Mouse (Mus musculus): ENCODE results near the gene Ppp4r1. TPM values are rescaled to one million over a fixed set of nuclear protein-coding genes. Genes with fewer than 3 reads are reported as not detected.

Gene Ppp4r1
- polyA plus RNA-seq, 1 experiment from 2014 or later: 8.0 TPM

DNA sequence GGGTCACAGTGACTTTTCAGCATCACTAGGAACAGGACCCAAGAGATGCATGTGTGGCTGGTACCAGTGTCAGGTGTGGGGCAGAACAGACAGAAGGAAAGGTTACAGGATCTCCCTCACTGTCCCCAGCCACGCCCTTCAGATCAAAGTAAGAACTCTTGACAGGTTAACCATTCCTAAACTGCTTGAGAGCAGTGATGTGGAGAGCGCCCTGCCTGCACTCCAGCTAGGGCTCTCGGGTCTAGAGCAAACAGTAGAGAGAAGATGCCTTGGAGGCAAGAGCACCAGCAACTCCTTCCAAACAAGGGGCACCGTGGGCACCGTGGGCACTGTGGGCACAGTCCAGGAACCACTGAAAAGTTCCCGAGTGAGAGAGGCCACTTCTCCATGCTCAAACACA is 71.0 kb downstream of the Ppp4r1 start:
- H3K9me3 ChIP-seq (ENCODE audit: low read length): no peaks in the 10 kb centered on the region

DNA sequence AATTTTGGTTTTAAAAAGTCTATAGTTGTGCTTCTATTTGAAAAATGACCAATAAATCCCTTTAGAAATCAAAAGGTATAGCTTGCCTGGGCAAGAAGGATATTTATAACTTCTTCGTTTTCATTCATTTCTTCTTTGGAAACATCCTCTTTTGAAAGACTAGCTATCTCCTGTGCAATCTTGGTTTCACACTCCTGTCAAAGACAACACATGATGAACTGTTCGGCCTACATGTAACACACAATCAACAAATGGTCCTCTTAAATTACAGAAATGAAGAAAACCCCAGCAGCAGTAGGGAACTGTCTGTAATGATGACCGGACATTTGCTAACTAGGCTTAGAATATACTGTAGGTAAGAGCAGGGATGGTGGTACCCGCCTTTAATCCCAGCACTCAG is 71.6 kb downstream of the Ppp4r1 start:
- Histone ChIP-seq H3K27me3 (ENCODE audit: insufficient read depth, low read length) (no peaks in the 10 kb centered on the region), H3K9me3 (ENCODE audit: low read length) (no peaks in the 10 kb centered on the region), H3K4me1 (ENCODE audit: insufficient read depth) (no peaks in the 10 kb centered on the region), H3K9ac (replicated peaks) (no peak overlapping the region), H3K27ac (ENCODE audit: low read depth) (peak overlapping the region; percentile 71), H3K4me2 (ENCODE audit: low read depth, low read length) (no peak overlapping the region), H3K4me3 (ENCODE audit: low read depth, low read length) (no peak overlapping the region), H3K36me3 (replicated peaks; ENCODE audit: insufficient read depth, low read length) (peaks cover 67% of the 10 kb centered on the region)
- DNase-seq: no peak
- no peak for TF ChIP-seq CTCF (IDR thresholded peaks at IDR 0.05; ENCODE audit: low read depth)
- ATAC-seq: no peak
- WGBS (ENCODE audit: insufficient replicate concordance): 74% methylated on average over 4 of the region's 4 CpGs

More for the DNA sequence above, 71.0 kb downstream of the Ppp4r1 start:
- DNase-seq (no peak), ATAC-seq (no peak)
- 72% methylated on average over 6 of the region's 6 CpGs for WGBS (ENCODE audit: insufficient replicate concordance)
- Histone ChIP-seq H3K36me3 (replicated peaks; ENCODE audit: insufficient read depth, low read length) (peaks cover 68% of the 10 kb centered on the region), H3K27ac (ENCODE audit: low read depth) (peak overlapping the region; percentile 71), H3K4me3 (ENCODE audit: low read depth, low read length) (no peak overlapping the region), H3K4me1 (ENCODE audit: insufficient read depth) (no peaks in the 10 kb centered on the region), H3K27me3 (ENCODE audit: insufficient read depth, low read length) (no peaks in the 10 kb centered on the region), H3K4me2 (ENCODE audit: low read depth, low read length) (peak overlapping the region; percentile 45), H3K9ac (replicated peaks) (no peak overlapping the region)
- no peak for TF ChIP-seq CTCF (IDR thresholded peaks at IDR 0.05; ENCODE audit: low read depth)
- no peak for TF ChIP-seq EP300 (IDR thresholded peaks at IDR 0.05; ENCODE audit: low read depth)

GRCm38 (mm10) chr17:65857617-65858016 is 75.2 kb downstream of the Ppp4r1 start:
- ATAC-seq (no peak), DNase-seq (no peak)
- Histone ChIP-seq H3K9me3 (ENCODE audit: low read length) (no peaks in the 10 kb centered on the region), H3K27me3 (ENCODE audit: insufficient read depth, low read length) (no peaks in the 10 kb centered on the region), H3K4me1 (ENCODE audit: insufficient read depth) (no peaks in the 10 kb centered on the region), H3K4me3 (ENCODE audit: low read depth, low read length) (no peak overlapping the region), H3K27ac (ENCODE audit: low read depth) (0 out of 2 replicates have a peak overlapping the region, but pooled peaks have one; percentile 11), H3K36me3 (replicated peaks; ENCODE audit: insufficient read depth, low read length) (peaks cover 56% of the 10 kb centered on the region), H3K9ac (replicated peaks) (no peak overlapping the region; the same call in 1 of the 2 replicates), H3K4me2 (ENCODE audit: low read depth, low read length) (no peak overlapping the region)
- TF ChIP-seq CTCF (IDR thresholded peaks at IDR 0.05; ENCODE audit: low read depth): no peak
- TF ChIP-seq EP300 (IDR thresholded peaks at IDR 0.05; ENCODE audit: low read depth): peak; percentile 83
- WGBS (ENCODE audit: insufficient replicate concordance): 37% methylated on average over 4 of the region's 4 CpGs

- Histone ChIP-seq H3K27me3 (ENCODE audit: insufficient read depth, low read length) (no peaks in the 10 kb centered on the region), H3K27ac (ENCODE audit: low read depth) (no peak overlapping the region), H3K36me3 (replicated peaks; ENCODE audit: insufficient read depth, low read length) (peaks cover 43% of the 10 kb centered on the region), H3K4me2 (ENCODE audit: low read depth, low read length) (no peak overlapping the region), H3K4me3 (ENCODE audit: low read depth, low read length) (no peak overlapping the region), H3K4me1 (ENCODE audit: insufficient read depth) (peaks cover 6% of the 10 kb centered on the region), H3K9me3 (ENCODE audit: low read length) (no peaks in the 10 kb centered on the region), H3K9ac (replicated peaks) (no peak overlapping the region)
- TF ChIP-seq CTCF (IDR thresholded peaks at IDR 0.05; ENCODE audit: low read depth) (peak; percentile 69), EP300 (IDR thresholded peaks at IDR 0.05; ENCODE audit: low read depth) (no peak)
- DNase-seq: peak; percentile 51
- ATAC-seq: no peak
- WGBS (ENCODE audit: insufficient replicate concordance): 55% methylated on average over 4 of the region's 4 CpGs
Measured at GRCm38 (mm10) chr17:65862579-65862978, 80.2 kb downstream of the Ppp4r1 start.

DNA sequence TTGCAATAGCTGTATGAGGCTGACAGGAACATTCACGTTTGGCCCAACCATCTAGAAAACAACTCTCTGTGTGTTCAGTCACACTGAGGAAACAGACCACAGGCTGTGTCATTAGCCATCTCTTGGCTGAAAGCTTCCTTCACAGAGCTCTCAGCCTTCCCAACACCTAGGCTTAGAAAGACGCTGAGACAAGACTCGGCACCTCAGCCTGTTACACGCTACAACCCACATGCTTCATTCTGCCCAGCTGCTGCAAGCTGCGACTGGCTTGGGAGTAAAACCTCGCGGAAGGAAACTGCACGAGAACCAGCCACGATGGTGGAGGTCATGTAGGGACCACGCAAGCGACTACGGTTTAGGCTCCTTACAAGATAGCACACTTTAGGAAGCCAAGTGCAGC is 81.5 kb downstream of the Ppp4r1 start:
- Histone ChIP-seq H3K4me1 (ENCODE audit: insufficient read depth) (peaks cover 6% of the 10 kb centered on the region), H3K27me3 (ENCODE audit: insufficient read depth, low read length) (no peaks in the 10 kb centered on the region), H3K4me3 (ENCODE audit: low read depth, low read length) (no peak overlapping the region), H3K27ac (ENCODE audit: low read depth) (no peak overlapping the region), H3K9me3 (ENCODE audit: low read length) (no peaks in the 10 kb centered on the region), H3K9ac (replicated peaks) (no peak overlapping the region), H3K4me2 (ENCODE audit: low read depth, low read length) (no peak overlapping the region), H3K36me3 (replicated peaks; ENCODE audit: insufficient read depth, low read length) (peaks cover 36% of the 10 kb centered on the region)
- WGBS (ENCODE audit: insufficient replicate concordance): 94% methylated on average over 12 of the region's 12 CpGs
- no peak for DNase-seq
- ATAC-seq: no peak
- TF ChIP-seq CTCF (IDR thresholded peaks at IDR 0.05; ENCODE audit: low read depth) (no peak), EP300 (IDR thresholded peaks at IDR 0.05; ENCODE audit: low read depth) (no peak)

DNA sequence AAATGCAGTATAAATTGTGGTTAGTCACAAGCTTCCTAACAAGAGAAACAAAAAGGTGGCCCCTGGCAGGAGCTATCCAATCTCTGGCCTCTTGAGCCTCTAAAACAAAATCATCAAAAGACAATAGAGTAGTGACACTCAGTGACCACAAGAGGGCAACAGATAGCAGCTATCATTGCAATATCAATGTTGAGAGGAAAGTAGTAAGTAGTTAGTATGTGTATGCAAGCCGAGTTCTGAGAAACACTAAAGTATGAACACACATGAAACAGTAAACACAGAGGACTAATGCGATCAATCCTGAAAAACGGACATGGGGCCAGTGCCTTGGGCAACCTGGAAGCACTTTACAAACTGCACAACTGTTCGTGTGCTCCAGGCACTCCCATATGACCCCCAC is 82.4 kb downstream of the Ppp4r1 start:
- Histone ChIP-seq H3K27ac (ENCODE audit: low read depth) (no peak overlapping the region), H3K36me3 (replicated peaks; ENCODE audit: insufficient read depth, low read length) (peaks cover 31% of the 10 kb centered on the region), H3K9me3 (ENCODE audit: low read length) (no peaks in the 10 kb centered on the region), H3K27me3 (ENCODE audit: insufficient read depth, low read length) (no peaks in the 10 kb centered on the region), H3K9ac (replicated peaks) (no peak overlapping the region), H3K4me1 (ENCODE audit: insufficient read depth) (peaks cover 6% of the 10 kb centered on the region), H3K4me2 (ENCODE audit: low read depth, low read length) (no peak overlapping the region), H3K4me3 (ENCODE audit: low read depth, low read length) (no peak overlapping the region)
- WGBS (ENCODE audit: insufficient replicate concordance): 34% methylated on average over 4 of the region's 4 CpGs
- TF ChIP-seq CTCF (IDR thresholded peaks at IDR 0.05; ENCODE audit: low read depth) (peak; percentile 91), EP300 (IDR thresholded peaks at IDR 0.05; ENCODE audit: low read depth) (no peak)
- ATAC-seq (peak; percentile 69), DNase-seq (no peak)

DNA sequence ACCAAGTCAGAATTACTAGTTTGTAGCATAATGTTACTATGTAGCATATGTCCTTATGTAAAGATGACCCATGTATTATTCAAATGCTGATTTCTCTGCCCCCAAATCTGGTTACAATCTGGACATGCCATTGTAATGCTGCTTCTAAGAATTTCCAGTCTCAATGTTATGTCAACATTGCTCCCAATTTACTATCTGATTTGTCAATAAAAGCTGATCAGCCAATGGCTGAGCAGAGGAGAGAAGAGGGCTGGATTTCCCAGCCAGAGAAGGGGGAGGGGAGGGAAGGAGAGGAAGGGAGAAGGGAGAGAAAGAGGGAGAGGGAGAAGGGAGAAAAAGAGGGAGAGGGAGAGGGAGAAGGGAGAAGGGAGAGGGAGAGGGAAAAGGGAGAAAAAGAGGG is 82.9 kb downstream of the Ppp4r1 start:
- DNase-seq (no peak), ATAC-seq (peak; percentile 64)
- peaks cover 31% of the 10 kb centered on the region for H3K36me3 ChIP-seq (replicated peaks; ENCODE audit: insufficient read depth, low read length)
- H3K27me3 ChIP-seq (ENCODE audit: insufficient read depth, low read length): no peaks in the 10 kb centered on the region
- no peak overlapping the region for H3K9ac ChIP-seq (replicated peaks)
- no peak overlapping the region for H3K4me2 ChIP-seq (ENCODE audit: low read depth, low read length)
- H3K27ac ChIP-seq (ENCODE audit: low read depth): 0 out of 2 replicates have a peak overlapping the region, but pooled peaks have one; percentile 11
- H3K4me1 ChIP-seq (ENCODE audit: insufficient read depth): peaks cover 6% of the 10 kb centered on the region
- no peak overlapping the region for H3K4me3 ChIP-seq (ENCODE audit: low read depth, low read length)
- TF ChIP-seq CTCF (IDR thresholded peaks at IDR 0.05; ENCODE audit: low read depth): no peak
- TF ChIP-seq EP300 (IDR thresholded peaks at IDR 0.05; ENCODE audit: low read depth): no peak
- H3K9me3 ChIP-seq (ENCODE audit: low read length): no peaks in the 10 kb centered on the region
